Mouse (Mus musculus): ENCODE measurements around the gene Lsp1.

The Lsp1 gene

DNA sequence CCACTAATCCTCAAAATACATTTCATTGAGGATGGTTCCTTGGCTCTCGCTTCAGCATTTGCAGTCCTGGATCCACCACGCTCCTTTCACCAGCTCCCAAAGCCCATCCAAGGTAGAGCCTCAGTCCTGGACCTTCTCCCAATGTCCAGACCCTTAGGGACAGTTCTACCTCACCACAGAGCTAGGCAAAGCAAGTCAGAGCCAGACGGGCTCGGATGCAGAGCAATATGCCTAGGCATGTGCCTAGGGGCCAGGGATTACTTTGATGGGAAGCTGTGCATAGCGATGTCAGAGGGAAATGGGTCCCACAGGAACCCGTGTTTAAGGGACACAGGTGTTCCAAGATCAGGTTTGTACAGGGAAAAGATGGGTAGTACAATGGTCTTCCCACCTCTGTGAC, 15.3 kb upstream of the Lsp1 start:
- DNase-seq (ENCODE audit: low spot score) = no peak

- no peak for DNase-seq (ENCODE audit: low spot score)
These were observed 14.3 kb upstream of the Lsp1 start for GRCm38 (mm10) chr7:142446264-142446663.

DNA sequence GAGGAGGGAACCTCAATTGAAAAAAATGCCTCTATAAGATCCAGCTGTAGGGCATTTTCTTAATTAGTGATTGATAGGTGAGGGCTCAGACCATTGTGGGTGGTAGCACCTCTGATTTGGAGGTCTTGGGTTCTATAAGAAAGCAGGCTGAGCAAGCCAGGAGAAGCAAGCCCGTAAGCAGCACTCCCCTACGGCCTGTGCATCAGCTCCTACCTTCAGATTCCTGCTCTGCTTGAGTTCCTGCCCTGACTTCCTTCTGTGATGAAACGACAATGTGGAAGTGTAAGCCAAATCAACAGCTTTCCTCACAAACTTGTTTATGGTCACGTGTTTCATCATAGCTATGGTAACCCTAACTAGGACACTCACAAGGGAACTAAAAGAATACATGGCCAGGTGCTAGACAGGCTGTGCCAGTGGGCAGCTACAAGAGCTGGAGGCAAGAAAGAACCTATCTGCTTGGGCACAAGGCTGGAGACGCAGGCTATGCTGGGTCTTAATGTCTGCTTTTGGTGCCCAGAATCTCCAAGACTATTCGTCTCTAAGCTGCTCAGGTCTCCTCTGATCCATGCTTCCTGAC, 11.5 kb upstream of the Lsp1 start:
- DNase-seq (ENCODE audit: low spot score) = no peak

DNA sequence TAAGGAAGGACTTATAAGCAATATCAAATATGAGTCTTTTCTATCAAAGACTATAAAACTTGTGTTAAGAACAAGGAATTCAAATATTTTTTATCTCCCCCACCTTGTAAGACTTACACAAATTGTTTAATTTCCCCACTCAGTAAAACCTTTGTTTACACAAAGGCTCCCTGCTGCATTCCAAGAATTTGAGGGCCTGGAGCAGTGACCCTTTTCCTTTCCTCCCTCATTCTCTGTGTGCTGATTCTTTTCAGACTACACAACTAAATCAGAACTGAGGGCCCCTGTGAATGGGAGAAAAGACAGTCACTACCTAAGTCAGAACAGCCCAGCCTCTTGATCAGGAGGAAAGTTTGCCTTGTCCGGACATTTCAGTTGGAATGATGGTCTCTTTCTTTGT, 5.9 kb upstream of the Lsp1 start:
- DNase-seq (ENCODE audit: low spot score) = no peak

- no peak for DNase-seq (ENCODE audit: low spot score)
These were observed 5.4 kb upstream of the Lsp1 start for GRCm38 (mm10) chr7:142455251-142455650.

GRCm38 (mm10) chr7:142456806-142457205, 3.8 kb upstream of the Lsp1 start:
- no peak for DNase-seq (ENCODE audit: low spot score)

- DNase-seq (ENCODE audit: low spot score) = no peak
These were observed 3.3 kb upstream of the Lsp1 start for GRCm38 (mm10) chr7:142457227-142457811.

GRCm38 (mm10) chr7:142458026-142458425, 2.6 kb upstream of the Lsp1 start:
- no peak for DNase-seq (ENCODE audit: low spot score)

GRCm38 (mm10) chr7:142458676-142459298, 1.8 kb upstream of the Lsp1 start:
- DNase-seq (ENCODE audit: low spot score) = no peak

- DNase-seq (ENCODE audit: low spot score) = no peak
These were observed 1.3 kb upstream of the Lsp1 start for GRCm38 (mm10) chr7:142459299-142459691.

DNA sequence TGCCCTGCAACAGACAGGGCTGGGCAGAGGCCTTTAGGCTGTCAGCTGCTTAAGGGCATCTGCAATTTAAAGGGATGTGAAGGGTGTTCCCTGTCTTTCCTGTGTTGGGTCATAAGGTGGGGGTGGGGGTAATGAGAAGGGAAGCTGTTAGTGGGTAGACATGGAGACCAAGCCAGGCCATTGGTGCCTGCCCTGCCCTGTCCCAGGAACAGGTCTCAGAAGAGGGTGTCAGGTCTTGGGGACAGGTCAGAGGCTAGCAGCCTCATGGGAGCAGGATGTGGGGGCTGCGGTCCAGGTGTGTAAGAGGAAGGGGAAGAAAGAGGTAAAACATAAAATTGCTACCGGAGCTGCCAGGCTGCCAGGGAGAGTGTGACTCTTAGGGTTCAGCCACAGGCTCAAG, 837 bp downstream of the Lsp1 start:
- DNase-seq (ENCODE audit: low spot score) = no peak

GRCm38 (mm10) chr7:142462190-142462589, 1.6 kb downstream of the Lsp1 start:
- no peak for DNase-seq (ENCODE audit: low spot score)

DNA sequence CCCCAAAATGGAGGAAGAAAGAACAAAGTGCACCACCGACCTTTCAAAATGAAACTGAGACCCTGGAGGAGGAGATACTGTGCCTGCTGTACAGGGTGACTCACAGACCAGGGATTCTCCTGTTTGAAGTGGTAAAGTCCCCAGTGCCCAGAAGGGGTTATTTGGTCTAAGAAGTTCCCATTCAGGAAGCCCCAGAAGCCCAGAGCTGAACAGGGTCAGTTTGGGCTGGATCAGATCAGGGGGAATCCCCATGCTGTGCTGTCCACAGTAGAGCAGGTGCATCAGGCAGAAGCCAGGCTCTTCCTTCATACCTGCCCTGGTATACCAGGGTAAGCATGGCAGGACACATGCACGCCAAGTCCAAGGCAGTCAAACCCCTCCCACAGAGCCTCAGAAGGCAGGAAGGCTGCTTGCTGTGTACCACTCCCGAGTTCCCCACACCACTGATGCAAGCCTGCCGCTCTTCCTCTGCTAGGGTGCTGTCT, 2.0 kb downstream of the Lsp1 start:
- DNase-seq (ENCODE audit: low spot score) = no peak

DNA sequence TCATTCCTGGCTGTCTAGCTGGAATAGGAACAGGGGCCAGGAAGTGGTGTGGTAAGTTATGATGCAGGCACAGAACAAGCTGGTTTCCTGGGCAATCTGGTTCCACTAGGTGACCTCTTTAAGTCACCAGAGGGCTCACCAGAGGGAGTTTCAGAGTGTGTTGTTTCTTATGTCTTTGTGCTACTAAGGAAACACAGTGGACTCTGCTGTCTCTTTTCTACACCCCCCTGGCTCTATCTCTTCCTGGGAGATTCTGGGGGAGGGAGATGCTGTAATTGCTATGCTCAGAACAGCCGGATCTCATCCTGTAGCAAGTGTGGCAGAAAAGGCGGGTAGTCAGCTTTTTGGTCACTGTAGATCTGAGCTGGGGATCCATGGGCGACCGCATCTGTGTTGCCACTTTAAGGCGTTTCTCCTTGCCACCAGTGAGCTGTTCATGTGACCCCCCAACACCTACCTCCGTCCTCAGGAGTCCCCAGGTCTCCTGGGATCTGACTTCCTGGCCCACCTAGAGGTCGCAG, 9.6 kb downstream of the Lsp1 start:
- DNase-seq (ENCODE audit: low spot score) = no peak

DNA sequence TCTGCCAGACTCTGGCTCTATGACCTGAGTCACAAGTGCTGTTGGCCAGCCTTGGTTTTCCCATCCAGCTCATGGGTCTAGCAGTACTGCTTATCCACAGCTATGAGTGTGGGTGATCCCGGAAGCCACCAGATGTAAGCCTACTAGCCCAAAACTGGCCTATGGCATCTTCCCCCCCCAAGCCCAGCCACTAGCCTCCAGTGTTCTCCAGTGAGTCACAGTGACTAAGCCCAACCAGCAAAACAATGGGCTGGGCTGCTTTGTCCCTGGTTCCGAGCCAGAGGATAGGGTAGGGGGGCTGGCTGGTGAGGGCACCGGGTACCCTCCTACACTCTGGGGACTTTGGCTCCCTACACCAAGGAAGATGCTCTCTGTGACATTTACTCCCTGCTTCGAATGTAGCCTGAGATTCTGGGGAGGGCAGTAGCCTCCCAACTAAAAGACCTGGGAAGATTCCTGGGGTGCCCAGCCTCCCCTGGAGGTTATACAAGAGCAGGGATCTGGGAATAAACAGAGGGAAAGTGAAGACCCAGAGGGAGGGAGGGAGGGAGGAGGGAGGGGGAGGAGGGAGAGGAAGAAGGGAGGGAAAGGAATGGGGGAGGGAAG, 10.3 kb downstream of the Lsp1 start:
- no peak for DNase-seq (ENCODE audit: low spot score)

DNA sequence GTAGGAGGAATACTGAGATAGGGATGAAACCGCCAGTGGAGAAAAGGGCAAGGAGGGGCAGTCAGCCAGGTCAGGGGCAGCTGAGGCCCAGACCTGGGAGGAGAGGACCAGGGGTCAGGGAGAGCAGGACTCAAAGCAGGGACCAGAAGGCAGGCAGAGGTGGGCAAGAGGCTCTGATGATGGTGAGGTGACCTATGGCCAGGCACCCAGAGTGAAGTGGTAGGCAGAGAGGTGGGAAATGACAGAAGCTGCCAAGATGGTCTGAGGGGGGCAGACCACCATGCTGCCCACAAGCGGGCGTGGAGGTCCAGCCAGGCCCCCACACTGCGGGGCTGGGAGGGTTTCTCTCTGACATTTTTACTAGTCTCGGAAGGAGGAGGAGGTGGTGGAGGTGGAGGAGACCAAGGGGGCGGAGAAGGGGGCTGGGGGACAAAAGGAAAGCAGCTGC, 10.8 kb downstream of the Lsp1 start:
- no peak for DNase-seq (ENCODE audit: low spot score)

DNA sequence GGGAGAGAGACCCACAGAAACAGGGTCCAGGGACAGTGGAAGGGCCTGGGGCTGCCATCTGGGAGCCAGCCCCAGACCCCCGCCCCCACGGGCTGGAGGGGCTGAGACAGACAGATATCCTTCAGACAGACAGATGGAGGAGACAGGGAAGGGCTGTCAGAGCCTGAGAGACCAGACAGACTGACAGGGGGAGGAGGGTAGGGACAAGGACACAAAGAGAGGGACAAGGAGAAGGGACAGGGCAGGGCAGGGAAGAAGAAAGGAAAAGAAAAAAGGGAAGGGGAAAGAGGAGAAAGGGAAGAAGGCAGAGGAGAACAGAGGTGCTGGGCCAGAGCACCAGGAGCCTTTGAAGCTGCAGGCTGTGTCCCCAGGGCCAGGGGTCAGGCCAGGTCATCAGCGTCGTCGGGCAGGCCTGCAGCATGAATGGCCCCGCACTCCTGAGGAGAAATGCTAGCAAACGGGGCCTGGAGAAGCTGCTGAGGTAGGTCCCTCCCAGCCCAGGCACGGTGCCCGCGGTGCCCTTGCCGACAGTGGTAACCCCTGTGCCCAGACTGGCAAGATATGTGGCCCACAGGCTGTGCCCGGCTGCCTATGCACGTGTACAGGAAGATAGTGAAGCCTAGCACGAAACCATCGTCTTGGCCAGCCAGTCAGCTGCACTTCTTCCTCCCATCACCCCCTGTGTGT, 11.4 kb downstream of the Lsp1 start:
- DNase-seq (ENCODE audit: low spot score) = no peak

- DNase-seq (ENCODE audit: low spot score) = no peak
These were observed 12.3 kb downstream of the Lsp1 start for GRCm38 (mm10) chr7:142472936-142473335.

DNA sequence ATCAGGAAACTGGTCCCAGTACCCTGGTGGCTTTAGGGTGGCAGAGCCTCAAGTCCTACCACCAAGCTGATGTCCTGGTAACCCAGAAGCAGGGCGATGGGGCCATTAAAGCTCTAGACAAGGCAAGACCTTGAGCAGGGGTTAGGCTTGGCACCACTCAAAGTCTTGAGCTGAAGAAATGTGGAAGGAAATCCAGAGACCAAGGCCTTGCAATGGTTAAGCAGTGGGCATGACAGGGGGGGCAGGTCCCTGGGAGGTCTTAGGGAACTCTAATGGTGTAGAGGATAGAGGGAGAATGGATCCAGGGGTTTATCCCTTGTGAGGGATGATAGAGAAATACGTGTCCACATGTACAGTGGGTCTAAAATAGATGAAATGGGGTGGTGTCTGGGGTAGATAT, 12.9 kb downstream of the Lsp1 start:
- DNase-seq (ENCODE audit: low spot score) = no peak

DNA sequence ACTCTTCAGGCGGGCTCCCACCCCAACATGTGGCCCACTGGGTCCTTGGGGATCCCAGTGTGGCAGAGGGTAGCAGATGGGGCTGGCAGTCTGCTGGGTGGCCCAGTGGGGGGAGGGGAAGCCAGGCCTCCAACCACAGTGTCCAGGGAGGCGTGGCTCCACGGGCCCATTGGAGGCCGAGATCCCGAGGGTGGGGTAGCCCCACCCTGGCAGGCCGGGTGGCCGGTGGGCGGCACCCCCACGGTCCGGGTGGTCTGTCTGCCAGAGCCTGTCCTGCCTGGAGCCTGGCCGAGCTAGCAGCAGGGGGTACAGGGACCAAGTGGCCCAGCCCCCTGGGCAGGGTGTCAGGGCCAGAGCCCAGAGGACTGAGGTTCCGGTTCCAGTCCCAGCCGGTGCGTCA, 14.2 kb downstream of the Lsp1 start:
- no peak for DNase-seq (ENCODE audit: low spot score)

GRCm38 (mm10) chr7:142475641-142476040, 15.0 kb downstream of the Lsp1 start:
- DNase-seq (ENCODE audit: low spot score) = no peak

- DNase-seq (ENCODE audit: low spot score) = no peak
These were observed 15.7 kb downstream of the Lsp1 start for GRCm38 (mm10) chr7:142476271-142476670.
